Mouse (Mus musculus) cortical plate, adult 2 months (tissue): ENCODE results near the gene Tcf19.

ENCODE experiments used
- CTCF ChIP-seq: fragments of 200-500 bp; IDR thresholded peaks from 2 replicates; pipeline ENCODE4 v1.5.1; 2011; ENCODE audit warnings: mild to moderate bottlenecking, control low read depth, low read length; ENCODE audit not compliant: insufficient read depth; ENCODE audit errors: extremely low read depth
- POLR2A ChIP-seq: fragments of 200-500 bp; IDR thresholded peaks from 2 replicates; pipeline ENCODE4 v1.6.1; 2011; ENCODE audit warnings: mild to moderate bottlenecking, low read length, control low read depth; ENCODE audit not compliant: insufficient read depth; ENCODE audit errors: extremely low read depth

- TF ChIP-seq POLR2A: no peak
- TF ChIP-seq CTCF: no peak
Observed at GRCm38 (mm10) chr17:35515911-35516640, 548 bp downstream of the Tcf19 start.
